Mouse (Mus musculus): Measurements from ENCODE around the gene Src. TPM values are rescaled to one million over a fixed set of nuclear protein-coding genes. Genes with fewer than 3 reads are reported as not detected.

The Src gene
- total RNA-seq, 1 experiment, result 36.7 TPM

DNA sequence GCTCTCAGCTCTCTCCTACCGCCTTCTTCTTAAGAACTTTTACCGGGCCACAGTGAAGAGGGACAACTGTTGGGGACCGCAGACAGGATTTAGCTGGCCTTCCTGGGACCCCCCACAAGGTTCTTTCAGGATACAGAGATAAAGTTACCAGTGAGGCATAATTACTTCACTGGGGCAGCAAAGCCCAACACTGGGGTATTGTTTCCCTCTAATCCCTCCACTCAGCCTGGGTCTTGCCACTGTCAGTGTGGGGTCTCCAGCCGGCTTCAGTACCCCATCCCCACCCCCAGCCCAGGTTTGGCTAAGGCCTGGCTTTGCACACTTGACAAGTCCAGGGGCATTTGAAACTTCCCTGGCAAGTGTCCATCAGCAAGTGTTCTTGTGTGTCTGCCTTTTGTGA is 96.1 kb downstream of the Src start:
- no peaks in the 10 kb centered on the region for H3K36me3 ChIP-seq (ENCODE audit: control insufficient read depth, insufficient read depth, low read length, poor library complexity, severe bottlenecking)
- H3K4me3 ChIP-seq (ENCODE audit: insufficient read depth in 1 of 2, low read depth in 1 of 2, low read length in 2 of 2, poor library complexity in 1 of 2, severe bottlenecking in 1 of 2), result no peak overlapping the region
- DNase-seq (ENCODE audit: low read depth, low spot score), result no peak
- no peak for TF ChIP-seq ZNF384 (IDR thresholded peaks at IDR 0.05; ENCODE audit: low read depth, low read length)
- TF ChIP-seq ZC3H11A (IDR thresholded peaks at IDR 0.05; ENCODE audit: borderline replicate concordance, low read depth, low read length), result no peak
- TF ChIP-seq CHD2 (IDR thresholded peaks at IDR 0.05; ENCODE audit: low read depth, low read length), result no peak
- no peak for TF ChIP-seq HCFC1 (IDR thresholded peaks at IDR 0.05; ENCODE audit: borderline replicate concordance, insufficient read depth, low read length)
- TF ChIP-seq MAFK (IDR thresholded peaks at IDR 0.05; ENCODE audit: insufficient read depth, low read depth, low read length), result no peak
- no peak overlapping the region for H3K9ac ChIP-seq (ENCODE audit: insufficient read depth, low read depth, low read length, poor library complexity, severe bottlenecking)
- H3K4me1 ChIP-seq (ENCODE audit: control insufficient read depth in 2 of 2, insufficient read depth in 2 of 2, low read length in 2 of 2, poor library complexity in 1 of 2), result no peaks in the 10 kb centered on the region
- no peak overlapping the region for H3K27ac ChIP-seq (ENCODE audit: insufficient read depth, low read depth, low read length, poor library complexity, severe bottlenecking)
- H3K9me3 ChIP-seq (ENCODE audit: control insufficient read depth, insufficient read depth, low read depth, low read length), result no peaks in the 10 kb centered on the region
- in situ Hi-C loops (cut with MboI; ENCODE audit: low sequenced_read_pairs in 2 of 2, unreplicated experiment in 2 of 2), result no loop called here

GRCm38 (mm10) chr2:157517526-157517925 is 99.3 kb downstream of the Src start:
- in situ Hi-C loops (cut with MboI; ENCODE audit: low sequenced_read_pairs in 2 of 2, unreplicated experiment in 2 of 2), result no loop called here
- DNase-seq (ENCODE audit: low read depth, low spot score), result no peak
- H3K4me1 ChIP-seq (ENCODE audit: control insufficient read depth in 2 of 2, insufficient read depth in 2 of 2, low read length in 2 of 2, poor library complexity in 1 of 2), result no peaks in the 10 kb centered on the region; a peak in 1 of 4 replicates
- no peak overlapping the region for H3K4me3 ChIP-seq (ENCODE audit: insufficient read depth in 1 of 2, low read depth in 1 of 2, low read length in 2 of 2, poor library complexity in 1 of 2, severe bottlenecking in 1 of 2)
- no peaks in the 10 kb centered on the region for H3K9me3 ChIP-seq (ENCODE audit: control insufficient read depth, insufficient read depth, low read depth, low read length)
- TF ChIP-seq ZC3H11A (IDR thresholded peaks at IDR 0.05; ENCODE audit: borderline replicate concordance, low read depth, low read length) (no peak), CHD2 (IDR thresholded peaks at IDR 0.05; ENCODE audit: low read depth, low read length) (no peak), HCFC1 (IDR thresholded peaks at IDR 0.05; ENCODE audit: borderline replicate concordance, insufficient read depth, low read length) (no peak), MAFK (IDR thresholded peaks at IDR 0.05; ENCODE audit: insufficient read depth, low read depth, low read length) (no peak), ZNF384 (IDR thresholded peaks at IDR 0.05; ENCODE audit: low read depth, low read length) (no peak)
- no peak overlapping the region for H3K9ac ChIP-seq (ENCODE audit: insufficient read depth, low read depth, low read length, poor library complexity, severe bottlenecking)
- no peak overlapping the region for H3K27ac ChIP-seq (ENCODE audit: insufficient read depth, low read depth, low read length, poor library complexity, severe bottlenecking)
- no peaks in the 10 kb centered on the region for H3K36me3 ChIP-seq (ENCODE audit: control insufficient read depth, insufficient read depth, low read length, poor library complexity, severe bottlenecking)

GRCm38 (mm10) chr2:157518451-157518850 is 100.2 kb downstream of the Src start:
- Histone ChIP-seq H3K4me3 (ENCODE audit: insufficient read depth in 1 of 2, low read depth in 1 of 2, low read length in 2 of 2, poor library complexity in 1 of 2, severe bottlenecking in 1 of 2) (no peak overlapping the region), H3K27ac (ENCODE audit: insufficient read depth, low read depth, low read length, poor library complexity, severe bottlenecking) (no peak overlapping the region), H3K36me3 (ENCODE audit: control insufficient read depth, insufficient read depth, low read length, poor library complexity, severe bottlenecking) (no peaks in the 10 kb centered on the region), H3K4me1 (ENCODE audit: control insufficient read depth in 2 of 2, insufficient read depth in 2 of 2, low read length in 2 of 2, poor library complexity in 1 of 2) (no peaks in the 10 kb centered on the region; a peak in 1 of 4 replicates), H3K9me3 (ENCODE audit: control insufficient read depth, insufficient read depth, low read depth, low read length) (no peaks in the 10 kb centered on the region), H3K9ac (ENCODE audit: insufficient read depth, low read depth, low read length, poor library complexity, severe bottlenecking) (no peak overlapping the region)
- TF ChIP-seq HCFC1 (IDR thresholded peaks at IDR 0.05; ENCODE audit: borderline replicate concordance, insufficient read depth, low read length) (no peak), CHD2 (IDR thresholded peaks at IDR 0.05; ENCODE audit: low read depth, low read length) (no peak), MAFK (IDR thresholded peaks at IDR 0.05; ENCODE audit: insufficient read depth, low read depth, low read length) (no peak), ZNF384 (IDR thresholded peaks at IDR 0.05; ENCODE audit: low read depth, low read length) (no peak), ZC3H11A (IDR thresholded peaks at IDR 0.05; ENCODE audit: borderline replicate concordance, low read depth, low read length) (no peak)
- in situ Hi-C loops (cut with MboI; ENCODE audit: low sequenced_read_pairs in 2 of 2, unreplicated experiment in 2 of 2), result no loop called here
- no peak for DNase-seq (ENCODE audit: low read depth, low spot score)

- no peaks in the 10 kb centered on the region for H3K36me3 ChIP-seq (ENCODE audit: control insufficient read depth, insufficient read depth, low read length, poor library complexity, severe bottlenecking)
- no peak for DNase-seq (ENCODE audit: low read depth, low spot score)
- in situ Hi-C loops (cut with MboI; ENCODE audit: low sequenced_read_pairs in 2 of 2, unreplicated experiment in 2 of 2), result no loop called here
- no peaks in the 10 kb centered on the region for H3K9me3 ChIP-seq (ENCODE audit: control insufficient read depth, insufficient read depth, low read depth, low read length)
- no peak overlapping the region for H3K9ac ChIP-seq (ENCODE audit: insufficient read depth, low read depth, low read length, poor library complexity, severe bottlenecking)
- H3K4me3 ChIP-seq (ENCODE audit: insufficient read depth in 1 of 2, low read depth in 1 of 2, low read length in 2 of 2, poor library complexity in 1 of 2, severe bottlenecking in 1 of 2), result no peak overlapping the region
- TF ChIP-seq ZC3H11A (IDR thresholded peaks at IDR 0.05; ENCODE audit: borderline replicate concordance, low read depth, low read length) (no peak), HCFC1 (IDR thresholded peaks at IDR 0.05; ENCODE audit: borderline replicate concordance, insufficient read depth, low read length) (no peak), CHD2 (IDR thresholded peaks at IDR 0.05; ENCODE audit: low read depth, low read length) (no peak), ZNF384 (IDR thresholded peaks at IDR 0.05; ENCODE audit: low read depth, low read length) (no peak), MAFK (IDR thresholded peaks at IDR 0.05; ENCODE audit: insufficient read depth, low read depth, low read length) (no peak)
- no peak overlapping the region for H3K27ac ChIP-seq (ENCODE audit: insufficient read depth, low read depth, low read length, poor library complexity, severe bottlenecking)
- no peaks in the 10 kb centered on the region; a peak in 1 of 4 replicates for H3K4me1 ChIP-seq (ENCODE audit: control insufficient read depth in 2 of 2, insufficient read depth in 2 of 2, low read length in 2 of 2, poor library complexity in 1 of 2)
Observed at GRCm38 (mm10) chr2:157519452-157519851, 101.2 kb downstream of the Src start.

DNA sequence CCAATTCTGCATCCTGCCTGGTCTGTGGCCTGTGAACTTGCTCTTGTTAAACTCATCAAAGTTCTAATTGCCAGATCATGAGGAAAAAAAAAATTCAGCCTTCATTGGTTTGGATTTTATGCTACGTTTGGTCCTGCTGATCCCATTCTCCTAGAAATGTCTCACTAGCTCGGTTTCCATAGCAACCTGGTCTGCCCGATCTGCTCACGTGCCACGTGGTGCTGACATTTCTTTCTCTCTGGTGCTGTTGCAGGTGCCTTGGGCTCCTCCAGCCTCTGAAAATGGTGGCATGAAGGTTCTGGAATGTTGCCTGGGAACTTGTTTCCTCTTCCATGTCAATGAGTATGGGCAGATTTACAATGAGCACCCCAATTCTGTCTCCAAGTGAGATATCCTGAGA is 102.3 kb downstream of the Src start:
- no peaks in the 10 kb centered on the region for H3K9me3 ChIP-seq (ENCODE audit: control insufficient read depth, insufficient read depth, low read depth, low read length)
- H3K36me3 ChIP-seq (ENCODE audit: control insufficient read depth, insufficient read depth, low read length, poor library complexity, severe bottlenecking), result no peaks in the 10 kb centered on the region
- H3K9ac ChIP-seq (ENCODE audit: insufficient read depth, low read depth, low read length, poor library complexity, severe bottlenecking), result no peak overlapping the region
- H3K27ac ChIP-seq (ENCODE audit: insufficient read depth, low read depth, low read length, poor library complexity, severe bottlenecking), result no peak overlapping the region
- no peak overlapping the region for H3K4me3 ChIP-seq (ENCODE audit: insufficient read depth in 1 of 2, low read depth in 1 of 2, low read length in 2 of 2, poor library complexity in 1 of 2, severe bottlenecking in 1 of 2)
- no peak for TF ChIP-seq ZNF384 (IDR thresholded peaks at IDR 0.05; ENCODE audit: low read depth, low read length)
- TF ChIP-seq ZC3H11A (IDR thresholded peaks at IDR 0.05; ENCODE audit: borderline replicate concordance, low read depth, low read length), result no peak
- no peak for TF ChIP-seq HCFC1 (IDR thresholded peaks at IDR 0.05; ENCODE audit: borderline replicate concordance, insufficient read depth, low read length)
- TF ChIP-seq CHD2 (IDR thresholded peaks at IDR 0.05; ENCODE audit: low read depth, low read length), result no peak
- no peak for TF ChIP-seq MAFK (IDR thresholded peaks at IDR 0.05; ENCODE audit: insufficient read depth, low read depth, low read length)
- no peak for DNase-seq (ENCODE audit: low read depth, low spot score)
- in situ Hi-C loops (cut with MboI; ENCODE audit: low sequenced_read_pairs in 2 of 2, unreplicated experiment in 2 of 2), result no loop called here
- H3K4me1 ChIP-seq (ENCODE audit: control insufficient read depth in 2 of 2, insufficient read depth in 2 of 2, low read length in 2 of 2, poor library complexity in 1 of 2), result no peaks in the 10 kb centered on the region; a peak in 1 of 4 replicates
